Mouse (Mus musculus) frontal cortex, adult 2 months (tissue): ENCODE measurements at regions not wholly inside any gene's neighbourhood (a gene's known extent, or its start where the extent isn't known, plus 50 kb on each side); places are given as distances from the start of the nearest gene placed in this dataset.

Experiments
- DNase-seq, 2 experiments: peaks; one replicate each; pipeline ENCODE4 v3.0.0; 2022; ENCODE audit warnings: low spot score in 1 of 2; ENCODE audit errors: extremely low spot score in 1 of 2

- DNase-seq: no peak
These were observed 307.8 kb upstream of the Sel1l start for GRCm38 (mm10) chr12:92156726-92157125.

DNA sequence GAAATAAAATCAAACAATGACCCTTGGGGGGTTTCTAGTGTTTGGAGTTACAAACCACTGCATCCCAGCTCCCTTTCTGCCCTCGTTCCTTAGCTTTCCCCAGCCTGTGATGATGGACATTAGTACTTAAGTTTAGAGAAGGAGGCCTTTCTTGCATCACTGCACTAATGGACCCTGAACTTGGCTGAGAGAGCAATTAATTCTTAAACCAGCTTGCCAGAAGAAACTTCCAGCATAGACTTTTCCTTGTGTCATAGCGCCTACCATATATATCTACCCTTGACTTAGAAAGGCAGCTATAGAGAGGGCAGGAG, 303.9 kb upstream of the Sel1l start:
- no peak for DNase-seq

- DNase-seq: peak in 1 of 2 experiments; percentile 43
These were observed 303.3 kb upstream of the Sel1l start for GRCm38 (mm10) chr12:92152043-92152921.

GRCm38 (mm10) chr12:92137539-92137938, 288.6 kb upstream of the Sel1l start:
- DNase-seq: no peak

- no peak for DNase-seq
These were observed 278.7 kb upstream of the Sel1l start for GRCm38 (mm10) chr12:92127648-92128047.

GRCm38 (mm10) chr12:92120164-92120815, 271.3 kb upstream of the Sel1l start:
- no peak for DNase-seq

DNA sequence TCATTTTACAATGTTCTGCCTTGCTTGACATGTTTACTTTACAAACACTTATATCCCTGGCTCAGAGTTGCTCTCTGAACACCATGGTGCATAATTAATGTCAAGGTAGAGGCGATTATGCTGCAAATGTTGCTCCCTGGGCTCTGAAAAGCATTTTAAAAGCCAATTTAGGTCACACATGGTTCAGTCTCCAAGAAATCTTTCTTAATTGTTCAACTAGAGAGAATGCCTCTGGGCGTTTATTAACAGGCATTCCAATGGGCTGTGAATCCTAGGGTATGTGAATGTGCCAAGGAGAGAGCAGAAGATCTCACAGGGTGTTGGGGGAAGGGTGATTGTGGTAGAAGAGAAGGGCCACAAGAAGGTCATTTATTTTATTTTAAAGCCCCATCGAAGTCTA, 260.7 kb upstream of the Sel1l start:
- no peak for DNase-seq

GRCm38 (mm10) chr12:92100080-92100479, 251.1 kb upstream of the Sel1l start:
- peak in 1 of 2 experiments; percentile 15 for DNase-seq

- peak in 1 of 2 experiments; percentile 13 for DNase-seq
These were observed 243.9 kb upstream of the Sel1l start for GRCm38 (mm10) chr12:92092794-92093365.

GRCm38 (mm10) chr12:92073209-92073608, 224.3 kb upstream of the Sel1l start:
- DNase-seq: peak; percentile 80 to 85

GRCm38 (mm10) chr12:92062731-92063130, 213.8 kb upstream of the Sel1l start:
- no peak for DNase-seq

GRCm38 (mm10) chr12:92040481-92040880, 191.5 kb upstream of the Sel1l start:
- DNase-seq: no peak

DNA sequence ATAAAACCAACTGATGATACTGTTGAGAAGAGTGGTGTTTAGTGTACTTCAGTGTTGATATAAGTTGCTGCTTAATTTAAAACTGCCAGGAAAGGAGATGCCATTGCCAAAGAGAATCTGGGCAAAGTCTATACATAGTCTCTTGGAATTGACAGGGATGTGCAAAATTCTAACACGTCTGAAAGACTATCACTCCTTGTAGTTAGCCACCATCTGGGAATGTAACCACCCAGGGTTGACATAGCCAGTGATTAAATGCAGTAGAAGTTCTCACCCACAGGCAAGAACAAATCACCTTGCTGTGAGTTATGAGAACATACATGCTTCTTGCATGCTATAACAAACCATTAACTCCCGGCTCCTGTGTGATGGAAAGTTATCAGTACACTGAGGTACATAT, 180.2 kb upstream of the Sel1l start:
- DNase-seq: peak; percentile 28 to 40

- DNase-seq: no peak
These were observed 179.4 kb upstream of the Sel1l start for GRCm38 (mm10) chr12:92028354-92028753.

GRCm38 (mm10) chr12:92024461-92025218, 175.7 kb upstream of the Sel1l start:
- DNase-seq: no peak

DNA sequence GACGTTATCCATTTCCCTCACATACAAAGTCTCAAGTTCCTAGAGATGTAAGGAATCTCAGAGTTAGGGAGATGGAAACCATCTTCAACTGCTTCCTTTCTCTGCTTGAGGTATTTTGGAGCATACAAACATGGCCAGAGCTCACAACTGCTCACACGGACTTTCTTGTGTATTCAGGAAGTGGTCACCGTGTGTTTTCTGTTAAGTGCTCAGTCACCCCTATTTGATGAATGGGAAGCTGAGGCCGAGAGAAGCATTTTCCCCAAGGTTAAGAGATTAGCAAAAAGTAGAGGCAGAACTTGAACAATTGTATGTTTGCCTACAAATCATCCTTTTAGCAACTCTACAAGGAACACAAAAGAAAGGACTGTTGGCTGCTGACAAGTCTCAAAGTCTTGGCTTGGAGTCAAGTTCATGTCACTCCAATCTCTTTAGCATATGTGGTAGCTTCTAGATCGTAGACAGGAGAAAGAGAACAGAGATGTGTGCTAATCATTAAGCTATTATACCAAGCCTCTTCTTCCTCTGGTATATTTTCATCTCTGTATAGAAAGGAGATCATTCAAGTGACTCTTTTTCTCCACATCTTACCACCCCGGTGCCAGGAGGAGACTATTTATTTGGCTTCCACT, 170.8 kb upstream of the Sel1l start:
- no peak for DNase-seq

DNA sequence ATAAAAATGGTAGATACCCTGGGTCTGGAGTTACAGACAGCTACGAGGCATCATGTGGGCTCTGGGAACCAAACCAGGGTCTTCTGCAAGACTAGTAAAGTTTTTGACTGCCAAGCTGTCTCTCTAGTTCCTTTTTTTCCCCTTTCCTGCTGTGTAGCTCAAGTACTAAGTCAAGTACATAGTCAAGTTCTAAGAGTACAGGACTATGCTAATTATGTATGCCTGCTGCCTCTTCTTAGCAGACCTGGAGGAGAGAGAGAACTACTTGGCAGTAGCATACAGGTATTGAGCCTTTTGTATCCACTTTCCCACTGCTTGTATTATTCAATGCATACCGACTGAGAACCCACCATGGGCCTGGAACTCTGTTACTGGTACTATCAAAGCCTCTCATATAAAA, 166.4 kb upstream of the Sel1l start:
- no peak for DNase-seq

DNA sequence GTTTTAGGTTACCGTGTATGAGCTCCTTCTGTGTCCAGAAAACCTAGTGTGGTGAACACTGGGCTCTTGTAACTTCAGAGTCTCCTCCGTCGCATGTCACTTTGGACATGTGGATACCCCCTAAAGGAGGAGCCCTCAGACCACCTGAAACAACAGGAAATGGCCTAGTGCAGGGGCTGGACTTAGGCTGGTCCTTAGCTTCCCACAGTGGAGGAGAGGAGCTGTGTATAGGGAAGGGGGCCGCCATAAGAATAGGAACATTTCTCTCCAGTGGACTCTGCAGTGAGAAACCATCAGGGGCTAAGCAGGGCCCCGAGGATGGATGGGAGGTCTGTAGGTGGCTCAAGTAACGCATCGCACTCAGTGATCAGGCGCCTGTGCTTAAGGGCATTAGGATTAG, 165.0 kb upstream of the Sel1l start:
- DNase-seq: no peak

GRCm38 (mm10) chr12:92013244-92013643, 164.3 kb upstream of the Sel1l start:
- DNase-seq: peak; percentile 20 to 72

GRCm38 (mm10) chr12:92004391-92005094, 155.6 kb upstream of the Sel1l start:
- no peak for DNase-seq
